Mouse (Mus musculus): ENCODE measurements at regions not wholly inside any gene's neighbourhood (a gene's known extent, or its start where the extent isn't known, plus 50 kb on each side); places are given as distances from the start of the nearest gene placed in this dataset.
"Not testable (repeated sequence)": the region's sequence is repeated elsewhere in the genome, so short reads cannot be mapped to it uniquely, and the experiment has no call there.

DNA sequence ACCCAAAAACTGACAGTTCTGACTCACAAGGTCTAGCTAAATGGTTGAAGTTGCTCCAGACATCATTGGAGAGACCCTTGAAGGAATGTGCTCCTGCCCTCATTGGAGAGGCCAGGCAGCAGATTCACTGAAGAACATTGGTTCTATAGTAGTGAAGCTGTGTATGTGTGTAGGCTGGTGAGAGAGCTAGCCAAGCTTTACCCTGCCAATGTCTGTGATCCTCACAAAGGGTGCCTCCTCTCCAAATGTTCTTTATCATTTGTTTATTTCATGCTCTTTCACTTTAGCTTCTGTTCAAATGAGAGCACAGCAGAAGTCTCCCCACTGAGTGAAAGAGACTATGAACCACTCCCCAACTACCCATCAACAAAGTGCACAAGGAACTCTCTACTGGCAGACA is 195.6 kb upstream of the Ctso start:
- DNase-seq (ENCODE audit: low spot score): no peak

DNA sequence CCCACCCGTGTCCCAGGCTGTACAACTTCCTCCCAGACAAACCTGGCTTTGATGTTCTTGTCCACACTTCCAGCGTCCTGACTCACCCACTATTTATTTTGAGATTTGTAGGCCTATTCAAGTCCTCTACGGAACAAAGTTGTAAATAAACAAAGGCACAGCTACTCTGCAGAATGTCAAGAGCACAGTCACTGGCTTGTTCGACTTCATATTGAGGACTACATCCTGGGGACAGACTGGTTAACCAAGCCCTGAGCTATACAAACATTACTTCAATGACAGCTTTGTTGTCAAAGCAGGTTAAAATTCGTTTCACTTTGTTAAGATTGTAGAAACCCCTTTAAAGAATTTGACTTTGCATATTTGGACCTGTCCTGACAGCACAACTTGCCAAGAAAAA is 190.3 kb upstream of the Ctso start:
- no peak for DNase-seq (ENCODE audit: low spot score)

DNA sequence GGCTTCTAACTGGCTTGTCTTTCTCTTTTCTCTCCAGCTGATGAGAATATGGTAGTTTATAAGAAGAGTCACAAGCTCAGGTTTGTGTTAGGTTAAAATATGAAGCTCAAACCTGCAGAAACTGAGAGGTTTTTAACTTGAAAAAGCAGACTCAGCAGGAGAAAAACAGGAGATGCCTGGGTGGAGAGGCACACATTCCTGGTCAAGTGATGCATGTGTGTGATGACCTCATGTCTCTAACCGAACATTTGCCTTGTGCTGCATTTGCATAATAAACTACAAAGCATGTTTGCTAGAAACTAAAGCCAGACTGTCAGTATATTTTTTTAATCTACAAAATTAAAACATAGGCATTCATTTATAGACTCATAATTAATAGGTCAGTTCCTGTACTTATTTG is 182.2 kb upstream of the Ctso start:
- DNase-seq (ENCODE audit: low spot score): no peak

DNA sequence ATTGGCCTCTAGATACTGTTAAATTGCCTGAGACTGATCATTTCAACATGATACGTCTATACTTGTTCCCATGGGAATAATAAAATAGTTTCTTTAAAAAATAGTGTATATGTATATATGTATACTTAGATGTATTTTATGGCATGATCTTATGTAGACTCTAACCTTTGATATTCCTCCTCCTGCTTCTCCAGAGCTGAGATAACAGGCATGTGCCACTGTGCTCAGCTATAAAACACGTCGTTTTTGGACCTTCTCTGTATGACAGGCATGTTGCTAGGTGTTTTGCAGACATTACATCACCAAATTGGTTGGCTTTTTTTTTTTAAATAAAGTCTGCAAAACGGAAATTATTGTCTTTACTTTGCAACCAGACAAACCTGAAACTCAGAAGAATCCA is 179.4 kb upstream of the Ctso start:
- DNase-seq (ENCODE audit: low spot score): no peak

DNA sequence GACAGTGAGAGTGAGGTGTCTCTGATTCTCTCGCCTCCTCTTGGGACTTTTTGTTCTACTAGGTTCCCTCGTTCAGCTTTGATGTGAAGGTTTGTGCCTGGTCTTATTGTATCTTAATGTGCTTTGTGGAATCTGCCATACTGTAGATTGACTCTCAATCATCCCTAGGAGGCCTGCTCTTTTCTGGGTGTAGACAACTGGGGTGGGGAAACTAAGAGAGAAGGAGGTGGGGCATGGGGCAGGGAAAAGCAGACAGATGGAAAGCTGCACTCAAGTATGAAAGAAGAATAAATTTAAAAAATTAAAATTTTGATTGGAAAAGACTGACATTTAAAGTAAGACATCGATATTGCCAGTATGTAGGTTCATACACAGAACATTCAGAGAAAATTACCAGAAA is 172.0 kb upstream of the Ctso start:
- no peak for DNase-seq (ENCODE audit: low spot score)

DNA sequence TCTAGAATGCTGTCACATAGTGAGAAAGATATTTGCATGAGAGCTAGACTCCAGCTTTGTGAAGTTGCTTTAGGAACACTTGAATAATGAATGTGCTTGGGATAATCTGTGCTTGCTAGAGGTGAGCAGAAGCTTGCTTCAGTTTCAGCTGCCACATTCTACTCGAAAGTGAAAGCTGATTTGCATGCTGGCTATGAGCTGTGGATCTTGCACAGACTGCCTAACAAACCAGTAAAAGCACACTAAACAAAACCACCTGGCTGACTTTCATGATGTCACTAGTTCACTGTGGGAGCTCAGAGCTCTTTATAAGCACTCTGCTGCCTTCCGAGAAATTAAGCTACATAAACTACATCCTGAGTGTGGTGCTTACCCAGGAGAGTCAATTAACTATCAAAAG is 171.5 kb upstream of the Ctso start:
- DNase-seq (ENCODE audit: low spot score): no peak

DNA sequence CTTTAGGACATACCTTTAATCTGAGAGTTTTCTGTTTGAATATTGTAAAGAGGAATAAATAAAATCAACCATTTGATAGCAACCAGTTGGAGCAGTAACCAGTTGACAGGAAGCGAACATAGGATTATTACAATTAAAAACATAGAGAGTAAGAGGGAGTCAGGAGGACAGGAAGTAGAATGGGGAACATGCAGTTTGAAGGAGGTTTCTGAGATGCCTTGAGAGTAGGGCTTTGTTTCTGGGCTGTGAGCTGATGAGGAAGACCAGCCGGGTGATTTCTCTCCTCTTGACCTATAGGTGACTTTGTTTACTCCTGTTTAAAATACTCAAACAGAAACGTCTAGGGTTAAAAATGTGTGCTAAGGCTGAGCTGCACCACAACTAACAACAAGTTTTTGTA is 160.6 kb upstream of the Ctso start:
- DNase-seq (ENCODE audit: low spot score): no peak

DNA sequence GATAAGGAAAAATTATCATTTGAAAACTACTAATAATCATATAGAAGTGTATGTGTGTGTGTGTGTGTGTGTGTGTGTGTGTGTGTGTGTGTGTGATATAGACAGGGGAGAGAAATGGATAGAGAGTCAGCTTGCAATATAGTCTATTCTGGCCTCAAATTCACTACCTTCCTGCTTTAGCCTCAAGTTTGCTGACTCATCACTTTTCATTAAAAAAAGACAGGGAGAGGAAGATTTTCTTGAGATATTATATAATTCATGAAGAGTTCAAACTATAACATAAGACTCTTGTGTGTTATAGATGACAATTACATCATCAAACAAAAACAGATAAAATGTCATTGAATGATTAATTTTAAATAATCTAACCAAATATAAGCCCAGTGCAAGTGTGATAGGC is 159.4 kb upstream of the Ctso start:
- no peak for DNase-seq (ENCODE audit: low spot score)

DNA sequence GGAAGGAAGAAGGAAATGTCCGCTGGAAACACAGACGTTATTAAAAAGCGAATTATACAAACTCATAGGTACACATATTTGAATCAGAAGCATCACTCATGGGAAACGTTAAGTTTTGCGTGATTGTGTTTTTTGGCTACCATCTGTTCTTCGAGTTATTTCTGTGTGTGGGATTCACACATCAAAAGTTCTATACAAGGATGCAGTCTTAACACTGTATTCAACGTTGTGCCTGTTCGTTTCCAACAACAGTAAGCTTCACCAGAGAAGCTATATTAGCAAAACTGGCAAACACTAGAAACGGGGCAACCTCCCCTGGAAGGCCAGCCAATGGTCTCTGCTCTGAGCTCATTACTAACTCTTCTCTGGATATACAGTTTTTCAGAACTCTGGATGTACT is 150.3 kb upstream of the Ctso start:
- DNase-seq (ENCODE audit: low spot score): no peak

DNA sequence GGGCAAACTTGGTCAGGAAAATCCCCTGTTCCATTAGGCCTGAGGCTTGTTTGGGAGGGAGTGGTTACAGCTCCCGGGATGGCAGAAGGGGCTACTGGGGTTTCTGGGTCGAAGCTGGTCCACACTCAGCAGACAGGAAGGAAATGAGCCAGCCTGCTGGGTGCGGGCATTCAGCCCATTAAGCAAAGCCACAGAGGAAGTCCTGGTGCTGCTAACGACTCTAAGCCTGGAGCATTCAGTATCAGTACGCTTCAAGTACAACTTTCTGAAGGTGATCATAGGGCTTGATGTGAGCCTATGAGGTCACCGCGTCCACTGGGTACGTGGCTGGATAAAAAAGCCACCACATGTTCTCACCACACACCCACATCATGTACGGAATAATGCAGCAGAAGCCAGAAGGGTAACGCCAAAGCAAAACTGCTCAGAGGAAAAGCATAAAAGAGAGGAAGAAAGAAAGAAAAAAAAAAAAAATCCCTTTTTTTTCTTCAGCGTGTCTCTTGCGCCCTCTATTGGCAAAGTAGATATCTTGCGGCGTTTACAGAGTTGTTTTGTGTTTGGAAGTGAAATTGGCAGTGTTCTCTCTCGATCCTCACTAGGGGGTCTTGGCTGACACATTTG is 149.4 kb upstream of the Ctso start:
- DNase-seq (ENCODE audit: low spot score): no peak

DNA sequence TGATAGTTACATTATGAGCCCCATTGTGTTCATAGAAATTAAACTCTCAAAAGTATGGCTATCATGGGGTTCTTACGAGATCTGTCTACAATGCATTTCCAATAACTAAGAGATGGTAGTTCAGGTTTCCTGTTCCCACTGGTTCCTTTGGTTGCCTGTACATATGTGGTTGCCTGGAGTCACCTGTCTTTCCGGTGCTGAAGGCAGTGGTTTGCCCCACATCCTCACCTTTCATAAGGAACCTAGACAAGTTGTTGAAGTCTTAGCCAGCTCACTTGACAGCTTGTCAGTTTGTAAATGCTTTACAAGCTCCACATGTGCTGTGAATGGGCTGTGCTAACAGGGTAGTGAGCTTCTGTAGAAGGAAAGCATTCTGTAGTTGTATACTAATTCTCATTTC is 143.5 kb upstream of the Ctso start:
- no peak for DNase-seq (ENCODE audit: low spot score)

DNA sequence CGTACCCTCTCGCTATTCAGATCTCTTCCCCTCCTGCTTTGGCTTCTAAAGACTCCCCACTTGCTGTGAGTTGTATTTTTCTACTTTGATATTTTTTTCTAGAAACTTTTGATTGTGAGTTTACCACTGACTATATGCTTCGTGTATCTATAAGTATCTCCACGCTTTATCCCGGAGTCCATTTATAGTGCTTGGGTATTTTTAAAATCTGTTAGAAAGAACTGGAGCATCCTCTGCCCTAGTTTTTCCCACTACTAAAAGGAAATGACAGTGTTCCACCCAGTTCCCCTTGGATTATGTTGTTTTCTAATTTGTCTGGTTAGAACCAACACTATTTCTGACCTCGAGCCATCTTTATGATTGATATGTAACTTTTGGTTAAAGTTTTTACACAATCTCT is 142.7 kb upstream of the Ctso start:
- DNase-seq (ENCODE audit: low spot score): no peak

DNA sequence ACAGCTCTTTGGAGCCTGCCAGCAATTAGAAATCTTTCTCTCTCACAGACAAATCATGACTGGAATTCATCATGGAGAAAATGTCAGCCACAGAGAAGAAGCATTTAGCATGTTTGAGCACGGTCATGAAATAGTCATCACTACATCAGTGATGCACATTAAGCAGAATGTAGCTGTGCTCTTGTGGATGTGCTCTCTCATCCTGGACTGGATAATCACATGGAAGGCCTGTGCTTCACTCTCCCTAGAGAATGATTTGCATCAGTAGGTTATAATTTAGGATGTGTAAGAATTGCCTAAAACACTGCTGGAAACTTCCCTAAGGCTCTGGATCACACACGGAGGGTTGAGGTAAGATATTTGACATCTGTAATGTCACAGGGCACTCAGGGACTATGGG is 130.3 kb upstream of the Ctso start:
- no peak for DNase-seq (ENCODE audit: low spot score)

DNA sequence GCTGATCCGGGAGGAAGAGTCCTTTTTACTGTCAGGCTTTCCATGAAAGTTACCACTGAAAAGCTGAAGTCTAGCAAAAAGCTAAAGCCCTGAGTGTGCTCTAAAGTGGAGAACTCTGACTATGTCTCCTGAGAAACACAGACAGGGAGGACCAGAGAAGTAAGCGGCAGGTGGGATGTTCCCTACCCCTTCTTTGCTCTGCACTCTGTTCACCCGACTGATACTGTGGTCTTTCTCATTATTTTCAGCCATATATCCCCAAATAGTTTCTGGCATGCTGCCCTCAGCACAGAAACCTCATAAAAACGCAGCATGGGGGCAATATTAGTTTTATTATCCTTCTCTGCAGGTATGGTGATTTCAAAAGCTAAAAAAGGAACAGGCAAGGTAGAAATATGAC is 126.7 kb upstream of the Ctso start:
- no peak for DNase-seq (ENCODE audit: low spot score)

DNA sequence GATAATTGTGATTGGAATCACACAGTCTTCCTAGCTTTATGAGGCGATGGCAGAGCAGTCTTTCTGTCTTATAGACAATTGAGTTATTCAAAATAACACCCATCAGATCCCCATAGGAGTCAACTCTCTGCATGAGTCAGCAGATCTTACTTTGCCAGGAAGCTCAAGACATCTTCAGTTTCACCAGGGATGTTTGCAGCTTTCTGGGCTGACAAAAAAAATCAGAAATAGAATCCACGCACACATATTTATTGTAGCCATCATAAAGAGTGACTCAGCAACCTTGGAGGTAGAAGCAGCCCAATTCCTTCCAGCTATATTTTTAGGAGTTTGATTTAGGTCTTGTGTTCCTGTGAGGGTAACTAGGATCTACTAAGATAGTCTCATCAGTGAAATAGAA is 122.8 kb upstream of the Ctso start:
- no peak for DNase-seq (ENCODE audit: low spot score)

DNA sequence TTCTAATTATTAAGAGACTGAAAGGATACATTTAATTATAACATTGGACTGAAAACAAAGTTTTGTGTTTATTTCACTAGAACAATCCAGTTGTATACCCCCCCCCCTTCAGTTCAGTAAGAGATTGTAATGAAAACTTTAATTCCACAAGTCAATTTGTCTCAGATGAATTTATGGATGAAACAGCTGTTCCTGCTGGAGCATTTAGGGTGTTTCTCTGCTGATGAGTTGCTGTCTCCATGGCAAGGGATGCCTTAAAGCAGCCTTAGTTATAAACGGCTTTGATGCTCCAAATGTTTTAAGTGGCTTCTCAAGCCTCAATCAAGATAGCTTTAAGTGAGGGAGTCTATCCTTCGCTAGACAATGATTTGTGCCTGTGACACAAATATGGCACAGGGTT is 112.1 kb upstream of the Ctso start:
- no peak for DNase-seq (ENCODE audit: low spot score)

DNA sequence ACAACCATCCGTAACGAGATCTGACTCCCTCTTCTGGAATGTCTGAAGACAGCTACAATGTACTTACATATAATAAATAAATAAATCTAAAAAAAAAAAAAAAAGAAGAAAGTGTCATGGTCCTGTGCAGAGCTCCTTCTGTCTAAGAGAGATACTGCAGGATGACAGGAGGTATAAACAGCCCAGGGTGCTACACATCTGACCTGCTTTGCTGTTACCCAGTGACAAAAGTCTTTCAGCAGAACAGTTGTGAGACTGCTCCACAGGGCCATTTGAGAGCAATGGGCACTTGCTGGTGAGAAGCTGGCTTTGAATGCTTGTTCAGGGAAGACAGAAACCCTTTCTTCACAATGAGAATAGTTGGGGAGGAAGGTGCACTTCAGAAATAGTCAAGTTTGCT is 102.9 kb upstream of the Ctso start:
- DNase-seq (ENCODE audit: low spot score): no peak

DNA sequence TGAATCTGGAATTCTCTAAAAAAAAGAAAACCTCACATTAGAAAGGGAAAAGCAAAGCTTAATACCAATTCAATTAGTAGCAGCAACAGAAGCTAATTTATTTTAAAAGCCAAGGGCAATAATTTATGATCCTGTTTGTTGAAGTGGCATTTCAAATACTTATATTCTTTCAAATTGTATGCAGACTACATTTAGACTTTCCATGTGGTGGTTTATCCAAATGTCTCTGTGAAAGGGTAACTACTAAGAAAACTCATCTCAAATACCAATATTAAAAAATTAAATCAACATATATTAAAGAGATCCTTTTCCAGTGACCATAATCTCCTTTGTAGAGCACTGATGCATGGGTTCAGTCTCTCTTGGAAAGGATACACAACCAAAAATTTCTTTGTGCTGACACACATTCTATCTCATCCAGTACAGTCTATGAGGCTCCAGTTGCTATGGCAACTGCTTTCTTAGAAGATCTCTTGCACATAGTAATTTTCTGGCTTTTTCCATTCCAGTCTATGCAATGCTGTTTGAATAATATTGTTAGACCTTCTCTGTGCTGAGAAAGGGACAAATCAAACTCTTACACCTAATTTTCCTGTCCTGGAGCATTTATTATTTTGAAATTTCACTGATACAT is 102.3 kb upstream of the Ctso start:
- DNase-seq (ENCODE audit: low spot score): no peak

DNA sequence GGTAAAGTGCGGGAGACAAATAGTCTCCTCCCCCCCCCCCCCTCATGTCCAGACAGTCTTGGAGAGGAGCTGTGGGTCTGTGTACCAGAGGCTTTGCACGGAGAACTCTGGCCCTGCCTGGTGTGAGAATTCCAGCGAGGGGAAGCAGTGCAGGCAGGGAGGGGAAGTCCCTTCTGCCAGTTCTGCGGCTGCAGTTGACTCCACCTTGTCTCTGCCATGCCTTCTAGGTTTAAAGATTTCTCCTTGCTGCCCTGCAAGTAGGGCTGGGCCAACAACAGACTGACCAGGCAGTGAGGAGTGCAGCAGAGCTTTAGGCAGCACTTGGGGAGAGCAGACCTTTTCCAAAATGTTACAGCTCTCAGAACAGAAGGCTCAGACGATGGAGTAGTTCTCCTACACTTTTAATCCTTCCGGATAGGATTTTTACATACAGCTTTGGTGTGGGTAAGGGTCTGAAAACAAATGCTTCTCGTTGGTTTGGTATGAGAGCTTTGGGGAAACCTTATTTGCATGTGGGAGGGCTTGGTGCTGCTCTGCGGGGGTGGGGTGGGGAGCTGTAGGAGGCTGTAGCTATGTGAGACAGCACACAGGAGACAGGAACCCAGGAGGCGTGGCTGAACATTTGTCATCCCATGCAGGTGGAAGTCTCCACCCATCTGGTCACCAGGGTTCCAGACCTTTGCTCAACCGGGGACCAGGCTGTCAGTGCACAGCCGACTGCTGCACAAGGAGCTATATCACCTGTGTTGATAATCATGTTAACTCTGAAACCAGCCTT is 96.8 kb upstream of the Ctso start:
- DNase-seq (ENCODE audit: low spot score): no peak

DNA sequence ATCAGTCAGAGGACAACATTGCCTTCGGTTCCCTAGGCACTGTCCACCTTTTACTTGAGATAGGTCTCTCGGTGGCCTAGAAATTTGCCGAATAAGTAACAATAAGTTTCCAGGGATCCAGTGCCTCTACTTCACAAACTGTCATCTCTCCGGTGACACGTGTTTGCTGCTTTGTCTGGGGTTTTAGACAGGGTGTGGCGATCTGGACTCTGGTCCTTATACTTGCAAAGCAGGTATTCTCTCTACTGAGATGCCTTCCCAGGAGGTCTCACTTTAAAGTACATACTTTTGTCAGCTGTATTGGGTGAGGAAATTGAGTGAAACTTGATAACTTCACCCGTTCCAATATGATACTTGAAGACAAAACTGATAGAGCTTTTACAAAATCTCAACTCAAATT is 95.9 kb upstream of the Ctso start:
- DNase-seq (ENCODE audit: low spot score): no peak

DNA sequence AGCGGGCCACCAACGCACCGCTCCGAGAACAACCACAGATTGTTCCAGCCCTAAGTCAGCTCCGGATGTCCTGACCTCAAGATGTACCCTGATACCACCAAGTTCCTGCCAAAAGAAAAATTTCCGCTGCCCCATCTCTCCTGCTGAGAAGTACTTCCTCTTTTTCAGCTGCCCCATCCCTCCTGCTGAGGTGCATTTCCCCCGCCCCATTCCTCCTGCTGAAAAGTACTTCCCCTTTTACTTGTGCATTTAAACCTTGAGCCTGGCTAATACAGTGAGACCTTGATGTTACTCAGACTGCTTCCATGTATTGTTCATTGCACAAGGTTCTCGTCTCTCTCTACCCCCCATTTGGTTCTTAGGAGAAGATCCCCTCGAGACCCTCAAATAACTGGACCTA is 94.3 kb upstream of the Ctso start:
- not testable (repeated sequence) for DNase-seq (ENCODE audit: low spot score)

DNA sequence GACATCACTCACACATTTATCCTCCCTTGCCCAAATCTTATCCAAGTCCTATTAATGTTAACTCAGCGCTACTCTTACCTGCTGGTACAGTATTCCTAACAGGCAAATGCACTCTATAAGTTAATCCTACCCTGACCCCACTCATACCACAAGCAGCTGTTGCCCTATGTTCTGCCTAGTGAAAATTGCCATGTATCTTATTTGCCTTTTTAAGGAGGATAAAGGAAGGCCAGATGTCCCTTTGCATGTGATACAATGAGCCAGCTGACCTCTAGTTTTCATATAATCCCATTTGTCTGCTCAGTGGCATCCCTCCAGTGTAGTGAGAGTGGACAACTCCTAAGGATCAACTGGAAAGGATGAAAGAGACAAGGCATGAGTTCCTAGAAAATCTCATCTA is 67.9 kb upstream of the Ctso start:
- no peak for DNase-seq (ENCODE audit: low spot score)

Data from gastrocnemius, adult 18-20 months (tissue).